1 mouse cellular context compared by ENCODE assay signal in the genomic region with DNA sequence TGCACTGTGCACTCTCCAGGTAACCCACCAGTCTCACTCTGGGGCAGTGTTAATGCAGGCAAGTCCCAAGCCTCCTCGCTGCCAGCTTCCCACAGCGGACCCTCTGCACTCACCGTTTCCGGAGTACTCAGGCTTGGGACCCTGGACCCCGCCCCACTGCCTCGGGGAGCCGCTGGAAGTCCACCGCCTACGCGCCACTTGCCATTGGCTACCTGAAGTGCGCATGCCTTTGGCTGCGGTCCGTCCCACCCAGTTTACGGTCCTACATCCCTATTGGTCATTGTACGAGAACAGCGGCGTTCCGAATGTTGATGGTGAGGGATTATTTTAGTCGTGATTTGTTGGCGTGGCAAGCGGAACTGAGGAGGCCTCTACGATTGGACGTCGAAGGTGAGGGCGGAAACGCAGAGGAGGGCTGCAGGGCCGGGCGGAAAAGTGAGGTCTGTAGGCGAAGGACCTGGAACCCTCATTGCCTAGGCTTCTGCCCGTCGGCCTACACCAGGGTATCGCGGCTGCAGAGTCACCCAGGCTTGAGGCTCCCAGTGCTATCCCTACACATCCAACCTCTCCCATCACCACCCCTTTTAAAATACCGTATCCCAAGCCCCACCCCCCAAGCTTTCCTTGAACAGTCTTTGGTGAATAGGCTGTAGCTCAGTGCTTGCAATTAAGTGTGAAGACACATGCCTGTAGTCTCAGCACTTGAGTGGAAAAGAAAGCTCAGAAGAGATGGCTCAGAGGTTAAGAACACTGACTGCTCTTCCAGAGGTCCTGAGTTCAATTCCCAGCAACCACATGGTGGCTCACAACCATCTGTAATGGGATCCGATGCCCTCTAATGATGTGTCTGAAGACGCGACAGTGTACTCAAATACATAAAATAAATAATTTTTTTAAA.
TF ChIP-seq lines count a peak whose summit lies in the region.

Gene Tyk2 (minus strand): TSS at position 185 of the 898 bp plus-strand sequence.

TF ChIP-seq in myocyte, 11 proteins besides CTCF, POLR2A, EP300 and RAD21 (continued from another document):
- TF ChIP-seq POLR2AphosphoS2 (IDR thresholded peaks at IDR 0.05; ENCODE audit: insufficient read length, low read depth): peak; percentile 80
- no peak for TF ChIP-seq TCF12 (IDR thresholded peaks at IDR 0.05; ENCODE audit: insufficient read depth, poor library complexity, severe bottlenecking)
